Mouse (Mus musculus): ENCODE measurements around the gene Cabp1. TPM values are rescaled to one million over a fixed set of nuclear protein-coding genes. Genes with fewer than 3 reads are reported as not detected.
"Not testable (repeated sequence)": the region's sequence is repeated elsewhere in the genome, so short reads cannot be mapped to it uniquely, and the experiment has no call there.

Cabp1 gene
- polyA plus RNA-seq, 1 experiment, result 1.0 TPM

GRCm38 (mm10) chr5:115163563-115163962 lies 30.6 kb downstream of the Cabp1 start:
- peak; percentile 45; the same call in 1 of the 2 replicates for TF ChIP-seq CTCF (IDR thresholded peaks at IDR 0.05; ENCODE audit: extremely low read depth, insufficient read length, insufficient replicate concordance, low read depth, low read length)
- TF ChIP-seq POLR2A (IDR thresholded peaks at IDR 0.05; ENCODE audit: low read depth, low read length), result no peak
- 62% methylated on average over 8 of the region's 8 CpGs for WGBS
- Histone ChIP-seq H3K4me1 (ENCODE audit: control insufficient read depth, insufficient read depth, insufficient read length, low read length) (peaks cover 24% of the 10 kb centered on the region), H3K36me3 (ENCODE audit: control insufficient read depth, insufficient read depth, low read length) (no peaks in the 10 kb centered on the region), H3K4me3 (ENCODE audit: low read depth, low read length) (no peak overlapping the region), H3K27me3 (ENCODE audit: control insufficient read depth, insufficient read depth, low read length) (no peaks in the 10 kb centered on the region), H3K27ac (ENCODE audit: insufficient read depth, low read depth, low read length) (no peak overlapping the region)

DNA sequence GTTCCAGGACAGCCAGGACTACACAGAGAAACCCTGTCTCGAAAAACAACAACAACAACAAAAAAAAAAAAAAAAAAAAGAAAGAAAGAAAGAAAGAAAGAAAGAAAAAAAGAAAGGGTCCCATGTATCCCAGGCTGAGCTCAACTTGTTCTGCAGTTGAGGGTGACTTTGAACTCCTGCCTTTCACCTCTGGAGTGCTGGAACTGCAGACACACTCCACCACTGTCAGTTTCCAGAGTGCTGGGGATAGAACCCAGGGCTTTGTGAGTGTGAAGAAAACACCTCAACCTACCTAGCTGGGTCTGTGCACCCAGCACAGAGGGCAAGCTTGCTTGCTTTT lies 32.3 kb downstream of the Cabp1 start:
- H3K4me1 ChIP-seq (ENCODE audit: control insufficient read depth, insufficient read depth, insufficient read length, low read length), result peaks cover 19% of the 10 kb centered on the region
- not testable (repeated sequence) for H3K27me3 ChIP-seq (ENCODE audit: control insufficient read depth, insufficient read depth, low read length); H3K4me3 ChIP-seq (ENCODE audit: low read depth, low read length); H3K36me3 ChIP-seq (ENCODE audit: control insufficient read depth, insufficient read depth, low read length); H3K27ac ChIP-seq (ENCODE audit: insufficient read depth, low read depth, low read length)
- 61% methylated on average over 1 of the region's 1 CpGs for WGBS

DNA sequence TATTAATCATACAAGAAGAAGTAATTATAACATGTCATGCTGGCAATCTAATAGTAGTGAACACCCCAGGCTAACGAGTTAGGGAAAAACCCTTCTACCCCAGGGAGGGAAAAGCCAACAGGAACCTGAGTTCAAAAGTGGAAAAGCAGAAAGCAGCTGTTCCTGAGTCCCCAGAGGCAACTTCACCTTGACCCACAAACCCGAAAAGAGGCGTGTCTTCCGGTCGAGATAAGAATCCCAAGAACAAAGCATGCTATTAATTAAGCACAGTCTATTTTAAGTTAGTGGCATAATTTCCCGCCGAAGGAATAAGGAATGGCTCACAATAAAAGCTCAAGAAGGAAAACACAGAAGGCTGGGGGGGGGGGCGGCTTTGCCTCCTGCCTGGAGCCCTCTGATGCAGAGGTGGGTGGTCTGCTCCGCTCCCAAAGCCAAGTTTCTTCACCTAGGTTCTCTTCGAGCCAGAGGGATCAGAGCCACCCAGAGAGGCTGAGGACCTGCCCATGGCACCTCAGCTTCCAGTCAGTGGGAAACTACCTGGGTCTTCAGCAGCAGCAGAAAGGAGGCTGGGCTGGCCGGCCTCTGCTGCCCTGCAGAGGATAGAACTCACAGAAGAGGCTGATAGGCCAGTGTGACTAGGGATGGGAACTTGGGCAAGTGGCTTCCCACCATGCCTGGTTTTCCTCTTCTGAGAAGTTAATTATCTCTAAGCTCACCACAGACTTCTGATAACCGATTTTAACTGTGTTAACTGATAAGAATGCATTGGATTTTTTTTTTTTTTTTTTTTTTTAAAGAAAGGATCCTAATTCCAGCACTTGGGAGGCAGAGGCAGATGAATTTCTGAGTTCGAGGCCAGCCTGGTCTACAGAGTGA lies 32.9 kb downstream of the Cabp1 start:
- H3K4me3 ChIP-seq (ENCODE audit: low read depth, low read length), result no peak overlapping the region
- H3K36me3 ChIP-seq (ENCODE audit: control insufficient read depth, insufficient read depth, low read length), result no peaks in the 10 kb centered on the region
- peaks cover 14% of the 10 kb centered on the region for H3K4me1 ChIP-seq (ENCODE audit: control insufficient read depth, insufficient read depth, insufficient read length, low read length)
- no peak for TF ChIP-seq POLR2A (IDR thresholded peaks at IDR 0.05; ENCODE audit: low read depth, low read length)
- TF ChIP-seq CTCF (IDR thresholded peaks at IDR 0.05; ENCODE audit: extremely low read depth, insufficient read length, insufficient replicate concordance, low read depth, low read length), result no peak
- peak overlapping the region; percentile 53 for H3K27ac ChIP-seq (ENCODE audit: insufficient read depth, low read depth, low read length)
- no peaks in the 10 kb centered on the region for H3K27me3 ChIP-seq (ENCODE audit: control insufficient read depth, insufficient read depth, low read length)
- 14% methylated on average over 13 of the region's 13 CpGs for WGBS

DNA sequence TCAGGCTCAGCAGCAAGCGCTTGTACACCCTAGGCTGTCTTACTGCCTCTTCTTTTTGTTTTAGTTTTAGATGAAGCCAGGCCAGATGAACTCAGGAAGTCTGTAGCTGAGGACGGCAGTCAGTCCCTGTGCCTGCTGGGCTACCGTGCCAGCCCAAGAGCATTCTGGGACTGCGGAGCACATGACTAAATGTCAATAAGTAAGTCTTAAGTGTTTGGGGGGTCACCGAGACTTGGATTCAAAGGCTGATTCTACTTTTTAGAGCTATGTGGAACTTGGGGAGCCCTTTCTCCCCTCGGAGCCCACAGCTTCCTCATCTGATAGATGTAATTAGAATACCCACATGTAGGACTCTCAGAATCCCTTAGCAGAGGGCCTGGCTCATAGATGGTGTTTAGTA lies 33.5 kb downstream of the Cabp1 start:
- TF ChIP-seq CTCF (IDR thresholded peaks at IDR 0.05; ENCODE audit: extremely low read depth, insufficient read length, insufficient replicate concordance, low read depth, low read length) (no peak), POLR2A (IDR thresholded peaks at IDR 0.05; ENCODE audit: low read depth, low read length) (no peak)
- Histone ChIP-seq H3K4me1 (ENCODE audit: control insufficient read depth, insufficient read depth, insufficient read length, low read length) (peaks cover 14% of the 10 kb centered on the region), H3K36me3 (ENCODE audit: control insufficient read depth, insufficient read depth, low read length) (no peaks in the 10 kb centered on the region), H3K4me3 (ENCODE audit: low read depth, low read length) (no peak overlapping the region), H3K27me3 (ENCODE audit: control insufficient read depth, insufficient read depth, low read length) (no peaks in the 10 kb centered on the region), H3K27ac (ENCODE audit: insufficient read depth, low read depth, low read length) (peak overlapping the region; percentile 53)
- 27% methylated on average over 6 of the region's 6 CpGs for WGBS

GRCm38 (mm10) chr5:115159165-115159564 lies 35.0 kb downstream of the Cabp1 start:
- no peaks in the 10 kb centered on the region for H3K27me3 ChIP-seq (ENCODE audit: control insufficient read depth, insufficient read depth, low read length)
- H3K27ac ChIP-seq (ENCODE audit: insufficient read depth, low read depth, low read length), result peak overlapping the region; percentile 98
- 22% methylated on average over 12 of the region's 12 CpGs for WGBS
- no peaks in the 10 kb centered on the region for H3K36me3 ChIP-seq (ENCODE audit: control insufficient read depth, insufficient read depth, low read length)
- no peak for TF ChIP-seq POLR2A (IDR thresholded peaks at IDR 0.05; ENCODE audit: low read depth, low read length)
- TF ChIP-seq CTCF (IDR thresholded peaks at IDR 0.05; ENCODE audit: extremely low read depth, insufficient read length, insufficient replicate concordance, low read depth, low read length), result no peak
- H3K4me1 ChIP-seq (ENCODE audit: control insufficient read depth, insufficient read depth, insufficient read length, low read length), result peaks cover 23% of the 10 kb centered on the region
- H3K4me3 ChIP-seq (ENCODE audit: low read depth, low read length), result peak overlapping the region; percentile 84

- TF ChIP-seq POLR2A (IDR thresholded peaks at IDR 0.05; ENCODE audit: low read depth, low read length) (peak; percentile 95), CTCF (IDR thresholded peaks at IDR 0.05; ENCODE audit: extremely low read depth, insufficient read length, insufficient replicate concordance, low read depth, low read length) (no peak)
- Histone ChIP-seq H3K27ac (ENCODE audit: insufficient read depth, low read depth, low read length) (peak within 1 kb of the TSS; percentile 98), H3K4me3 (ENCODE audit: low read depth, low read length) (peak within 1 kb of the TSS; percentile 92), H3K27me3 (ENCODE audit: control insufficient read depth, insufficient read depth, low read length) (no peaks in the 10 kb centered on the region), H3K4me1 (ENCODE audit: control insufficient read depth, insufficient read depth, insufficient read length, low read length) (peaks cover 26% of the 10 kb centered on the region), H3K36me3 (ENCODE audit: control insufficient read depth, insufficient read depth, low read length) (no peaks in the 10 kb centered on the region)
- WGBS, result under 1% methylated on average over 77 of the region's 78 CpGs
Measured at GRCm38 (mm10) chr5:115158040-115158983, 35.9 kb downstream of the Cabp1 start, which contains the start of gene Mlec. Gene Mlec, minus strand, starts transcription at chr5:115158179.

Measured in small intestine, adult 2 months (tissue).